Mouse (Mus musculus): ENCODE measurements around the gene Parp16.

GRCm38 (mm10) chr9:65195621-65195981 is 448 bp downstream of the Parp16 start:
- TF ChIP-seq POLR2A (IDR thresholded peaks at IDR 0.05; ENCODE audit: borderline replicate concordance, extremely low read depth, low read depth, low read length) (no peak), CTCF (IDR thresholded peaks at IDR 0.05; ENCODE audit: insufficient read depth, low read length) (no peak)
